Mouse (Mus musculus) liver, embryonic 13.5 days (tissue): ENCODE data around the gene Gpr143. TPM values are rescaled to one million over a fixed set of nuclear protein-coding genes. Genes with fewer than 3 reads are reported as not detected.

Experiments
- ATAC-seq: fragments of 200-750 bp; cut with Nextera tagmentation; 2 replicates; pipeline ENCODE4 v1.8.0; 2017; ENCODE audit warnings: low read depth, mild to moderate bottlenecking, moderate number of reproducible peaks, moderate library complexity
- DNase-seq: peaks from one replicate; pipeline ENCODE4 v3.0.0; 2022
- H3K27ac ChIP-seq: fragments of 300-500 bp; sonication (generic); 2 replicates; pipeline ENCODE4 v1.5.1; 2015; ENCODE audit warnings: moderate library complexity, mild to moderate bottlenecking, inconsistent platforms
- H3K27me3 ChIP-seq: fragments of 300-500 bp; sonication (generic); 2 replicates; pipeline ENCODE4 v1.6.1; 2015; ENCODE audit warnings: mild to moderate bottlenecking, inconsistent platforms
- H3K36me3 ChIP-seq: fragments of 300-500 bp; sonication (generic); 2 replicates; pipeline ENCODE4 v1.6.1; 2015; ENCODE audit warnings: mild to moderate bottlenecking, inconsistent platforms
- H3K4me1 ChIP-seq: fragments of 300-500 bp; sonication (generic); replicated peaks from 2 replicates; pipeline ENCODE4 v1.6.1; 2015; ENCODE audit warnings: inconsistent platforms
- H3K4me2 ChIP-seq: fragments of 300-500 bp; sonication (generic); 2 replicates; pipeline ENCODE4 v1.6.1; 2015; ENCODE audit warnings: inconsistent platforms, mild to moderate bottlenecking, moderate library complexity
- H3K4me3 ChIP-seq: fragments of 300-500 bp; sonication (generic); replicated peaks from 2 replicates; pipeline ENCODE4 v1.5.1; 2015; ENCODE audit warnings: mild to moderate bottlenecking, inconsistent platforms
- H3K9ac ChIP-seq: fragments of 300-500 bp; sonication (generic); 2 replicates; pipeline ENCODE4 v1.6.1; 2015; ENCODE audit warnings: mild to moderate bottlenecking, inconsistent platforms
- H3K9me3 ChIP-seq: fragments of 300-500 bp; sonication (generic); replicated peaks from 2 replicates; pipeline ENCODE4 v1.6.1; 2016; ENCODE audit warnings: inconsistent platforms
- WGBS: fragments of 180-500 bp; shearing (Covaris S2); methylation state at CpG from one replicate; pipeline ENCODE4 v1.1.7; 2015; ENCODE audit not compliant: insufficient replicate concordance; 5-methylcytosine and 5-hydroxymethylcytosine counted together
- polyA plus RNA-seq: library from polyadenylated mRNA; unstranded; fragments of >200 nt; fragmentation: Nextera tagmentation; extraction: Ambion mirVana; gene quantifications from 2 replicates; pipeline ENCODE4 v1.2.1, GENCODE M21; 2015

Gene Gpr143
- not detected in 2 replicates for polyA plus RNA-seq

DNA sequence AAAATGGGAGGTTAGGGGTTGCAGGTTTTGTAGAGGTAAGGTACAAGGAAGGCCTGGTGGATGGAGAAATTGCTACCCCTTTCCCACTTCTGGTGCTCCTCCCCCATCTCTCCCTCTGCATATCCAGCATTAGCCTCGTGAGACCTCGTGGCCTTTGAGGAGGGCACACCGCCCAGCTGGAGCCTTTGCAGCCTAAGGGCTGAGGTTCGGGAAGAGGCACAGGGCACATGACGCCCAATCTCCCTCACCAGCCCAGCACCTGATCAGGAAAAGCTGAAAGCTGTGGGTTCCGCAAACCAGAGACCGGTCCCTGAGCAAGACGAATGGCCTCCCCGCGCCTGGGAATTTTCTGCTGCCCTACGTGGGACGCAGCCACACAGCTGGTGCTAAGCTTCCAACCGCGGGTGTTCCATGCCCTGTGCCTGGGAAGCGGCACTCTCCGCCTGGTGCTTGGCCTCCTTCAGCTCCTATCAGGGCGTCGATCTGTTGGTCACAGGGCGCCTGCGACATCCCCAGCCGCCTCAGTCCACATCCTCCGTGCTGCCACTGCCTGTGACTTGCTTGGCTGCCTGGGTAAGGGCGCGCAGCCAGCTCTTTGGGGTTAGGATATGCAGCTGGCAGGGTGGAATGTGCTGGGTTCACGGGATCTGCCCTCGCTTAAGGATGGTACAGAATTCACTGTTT, at the start of gene Gpr143:
Gene Gpr143 (plus strand): TSS at position 202 of the 684 bp plus-strand sequence.
- WGBS = 16% methylated on average over 26 of the region's 26 CpGs
- Histone ChIP-seq H3K27ac (no peak within 1 kb of the TSS), H3K4me1 (no peaks in the 10 kb centered on the region), H3K36me3 (no peaks in the 10 kb centered on the region), H3K9me3 (no peaks in the 10 kb centered on the region), H3K4me2 (0 out of 2 replicates have a peak within 1 kb of the TSS, but pooled peaks have one; percentile 17), H3K9ac (no peak within 1 kb of the TSS), H3K4me3 (no peak within 1 kb of the TSS), H3K27me3 (peaks cover 13% of the 10 kb centered on the region; the same call in 1 of the 2 replicates)
- DNase-seq (no peak), ATAC-seq (no peak)

- Histone ChIP-seq H3K4me3 (no peak overlapping the region), H3K4me2 (no peak overlapping the region)
Observed at GRCm38 (mm10) chrX:152735283-152735682, 46.4 kb upstream of the Gpr143 start.

GRCm38 (mm10) chrX:152738191-152738590, 43.5 kb upstream of the Gpr143 start:
- WGBS = 39% methylated on average over 2 of the region's 2 CpGs
- DNase-seq (peak; percentile 38), ATAC-seq (no peak)
- no peak overlapping the region for H3K4me2 ChIP-seq
- H3K36me3 ChIP-seq = no peaks in the 10 kb centered on the region
- no peak overlapping the region for H3K4me3 ChIP-seq
- H3K27me3 ChIP-seq = no peaks in the 10 kb centered on the region
- no peak overlapping the region for H3K27ac ChIP-seq
- H3K9me3 ChIP-seq = no peaks in the 10 kb centered on the region
- no peaks in the 10 kb centered on the region for H3K4me1 ChIP-seq
- H3K9ac ChIP-seq = no peak overlapping the region

More at GRCm38 (mm10) chrX:152735283-152735682, 46.4 kb upstream of the Gpr143 start:
- Histone ChIP-seq H3K27me3 (peaks cover 5% of the 10 kb centered on the region; the same call in 1 of the 2 replicates), H3K9me3 (no peaks in the 10 kb centered on the region), H3K9ac (no peak overlapping the region), H3K36me3 (no peaks in the 10 kb centered on the region), H3K27ac (no peak overlapping the region), H3K4me1 (no peaks in the 10 kb centered on the region)
- no peak for DNase-seq
- no peak for ATAC-seq

DNA sequence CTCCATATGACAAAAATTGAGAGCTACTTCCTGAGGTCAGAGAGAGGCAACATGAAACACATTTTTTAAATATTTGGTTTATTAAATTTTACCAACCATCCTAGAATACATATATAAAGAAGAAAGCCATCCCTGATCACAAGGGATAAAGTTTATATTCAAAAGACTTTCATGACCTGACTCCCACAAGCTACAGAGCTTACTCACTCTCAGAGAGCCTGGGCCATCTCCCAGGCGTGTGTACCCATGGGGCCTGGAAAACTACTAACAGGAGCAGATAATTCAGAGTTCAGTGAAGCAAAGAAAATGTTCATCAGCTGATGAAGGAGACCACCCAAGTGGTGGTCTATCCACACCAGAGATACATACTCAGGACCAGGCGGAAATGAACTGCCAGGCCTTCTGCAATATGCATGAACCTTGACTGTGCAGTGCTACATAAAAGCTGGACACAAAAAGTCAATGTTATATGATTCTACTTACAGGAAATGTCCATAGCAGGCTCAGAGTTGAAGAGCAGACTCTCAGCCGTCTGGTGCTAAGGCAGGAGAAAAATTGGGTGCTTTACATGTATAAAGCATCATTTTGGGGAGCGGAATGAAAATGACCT, 42.9 kb upstream of the Gpr143 start:
- Histone ChIP-seq H3K9ac (no peak overlapping the region), H3K36me3 (no peaks in the 10 kb centered on the region), H3K27me3 (no peaks in the 10 kb centered on the region), H3K4me2 (no peak overlapping the region), H3K4me3 (no peak overlapping the region), H3K9me3 (no peaks in the 10 kb centered on the region), H3K4me1 (no peaks in the 10 kb centered on the region), H3K27ac (no peak overlapping the region)
- ATAC-seq = no peak
- WGBS = 56% methylated on average over 4 of the region's 4 CpGs
- no peak for DNase-seq

DNA sequence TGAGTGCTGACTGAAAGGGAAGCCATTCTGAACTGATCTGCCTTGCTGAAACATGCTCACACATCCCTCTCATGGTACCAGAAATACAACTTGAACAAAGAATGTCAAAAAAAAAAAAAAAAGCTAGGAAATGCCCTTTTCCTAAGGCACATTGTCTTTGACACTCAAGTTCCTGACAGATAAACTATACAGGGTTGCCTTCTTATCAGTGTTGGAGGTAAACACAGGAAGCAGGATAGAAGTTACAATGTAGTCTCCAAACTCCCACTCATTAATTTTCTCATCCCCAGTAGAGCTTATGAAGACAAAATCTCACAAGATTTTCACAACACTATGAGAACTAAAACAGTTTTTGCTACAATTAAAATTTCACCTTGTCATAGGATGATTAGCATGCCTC, 38.1 kb upstream of the Gpr143 start:
- H3K4me3 ChIP-seq = no peak overlapping the region
- H3K9ac ChIP-seq = no peak overlapping the region
- H3K4me2 ChIP-seq = no peak overlapping the region
- no peak for ATAC-seq
- H3K9me3 ChIP-seq = no peaks in the 10 kb centered on the region
- no peak overlapping the region for H3K27ac ChIP-seq
- DNase-seq = no peak
- H3K4me1 ChIP-seq = no peaks in the 10 kb centered on the region
- no peaks in the 10 kb centered on the region for H3K27me3 ChIP-seq
- H3K36me3 ChIP-seq = no peaks in the 10 kb centered on the region

DNA sequence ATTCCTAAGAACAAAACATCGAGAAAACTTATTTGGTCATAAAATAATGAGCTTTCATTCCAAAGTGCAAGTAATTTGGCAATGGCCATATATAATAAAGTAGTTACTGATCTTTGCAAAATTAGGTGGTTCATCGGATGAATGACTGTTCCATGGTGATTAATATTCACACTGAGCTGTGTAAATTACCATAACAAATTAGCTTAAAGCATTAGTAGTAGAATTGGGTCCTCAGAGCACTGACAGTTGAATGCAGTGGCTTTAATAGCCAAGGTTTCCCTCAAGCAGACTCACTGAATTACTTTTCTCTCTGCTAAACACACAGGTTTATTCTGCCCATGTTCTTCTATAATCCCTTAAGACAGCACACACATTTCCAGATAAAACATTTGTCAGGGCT, 35.8 kb upstream of the Gpr143 start:
- Histone ChIP-seq H3K9me3 (no peaks in the 10 kb centered on the region), H3K4me3 (no peak overlapping the region), H3K4me1 (no peaks in the 10 kb centered on the region), H3K9ac (no peak overlapping the region), H3K27ac (no peak overlapping the region), H3K36me3 (no peaks in the 10 kb centered on the region), H3K4me2 (no peak overlapping the region), H3K27me3 (no peaks in the 10 kb centered on the region)
- no peak for ATAC-seq
- 52% methylated on average over 2 of the region's 2 CpGs for WGBS
- DNase-seq = no peak

- Histone ChIP-seq H3K4me3 (no peak overlapping the region), H3K9me3 (no peaks in the 10 kb centered on the region), H3K27me3 (no peaks in the 10 kb centered on the region), H3K36me3 (no peaks in the 10 kb centered on the region), H3K4me2 (no peak overlapping the region), H3K9ac (no peak overlapping the region), H3K4me1 (no peaks in the 10 kb centered on the region), H3K27ac (no peak overlapping the region)
- ATAC-seq = no peak
- 81% methylated on average over 1 of the region's 1 CpGs for WGBS
- DNase-seq = no peak
Observed at GRCm38 (mm10) chrX:152755819-152756218, 25.9 kb upstream of the Gpr143 start.

DNA sequence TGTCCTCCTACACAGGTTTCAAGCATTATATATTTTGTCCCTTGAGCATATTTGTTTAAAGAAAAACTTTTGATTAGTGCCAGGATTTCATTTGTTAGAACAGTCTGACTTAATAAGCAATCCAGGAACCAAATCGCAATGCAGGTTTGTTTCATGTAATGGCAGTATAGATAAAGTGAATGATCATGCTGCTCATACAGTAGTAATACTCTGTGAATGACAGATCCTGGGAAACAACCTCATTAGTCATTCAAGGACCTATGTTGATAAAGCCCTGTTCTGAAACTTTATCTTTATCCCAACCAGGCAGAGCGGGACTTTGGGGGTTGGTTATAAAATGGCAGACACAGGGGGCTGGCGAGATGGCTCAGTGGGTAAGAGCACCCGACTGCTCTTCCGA, 25.4 kb upstream of the Gpr143 start:
- ATAC-seq (no peak), DNase-seq (no peak)
- Histone ChIP-seq H3K4me1 (no peaks in the 10 kb centered on the region), H3K27ac (no peak overlapping the region), H3K36me3 (no peaks in the 10 kb centered on the region), H3K9me3 (no peaks in the 10 kb centered on the region), H3K27me3 (no peaks in the 10 kb centered on the region), H3K4me3 (no peak overlapping the region), H3K9ac (no peak overlapping the region), H3K4me2 (no peak overlapping the region)
- WGBS = 74% methylated on average over 5 of the region's 5 CpGs

DNA sequence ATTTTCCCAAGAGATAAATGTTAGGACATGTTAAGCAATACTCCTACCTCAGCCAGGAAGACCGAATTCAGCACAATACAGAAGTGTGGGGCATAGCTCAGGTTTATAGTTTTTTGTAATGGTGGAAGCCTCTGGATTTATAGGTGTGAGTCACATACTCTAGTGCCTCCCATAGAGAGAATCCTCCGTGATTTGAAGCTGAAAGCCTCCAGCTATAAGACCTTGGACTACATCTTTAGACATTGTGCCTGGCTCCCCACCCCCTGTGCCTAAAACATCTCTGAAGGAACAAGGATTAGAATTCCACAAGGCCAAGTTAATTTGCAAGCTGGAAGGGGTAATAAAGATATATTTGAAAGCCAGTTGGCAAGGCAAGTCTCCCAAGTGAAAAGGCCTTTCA, 19.3 kb upstream of the Gpr143 start:
- Histone ChIP-seq H3K36me3 (no peaks in the 10 kb centered on the region), H3K27me3 (no peaks in the 10 kb centered on the region), H3K4me1 (no peaks in the 10 kb centered on the region; the same call in 1 of the 2 replicates), H3K9me3 (no peaks in the 10 kb centered on the region), H3K4me2 (no peak overlapping the region), H3K27ac (no peak overlapping the region), H3K4me3 (no peak overlapping the region), H3K9ac (no peak overlapping the region)
- WGBS = 45% methylated on average over 2 of the region's 2 CpGs
- ATAC-seq (no peak), DNase-seq (no peak)

DNA sequence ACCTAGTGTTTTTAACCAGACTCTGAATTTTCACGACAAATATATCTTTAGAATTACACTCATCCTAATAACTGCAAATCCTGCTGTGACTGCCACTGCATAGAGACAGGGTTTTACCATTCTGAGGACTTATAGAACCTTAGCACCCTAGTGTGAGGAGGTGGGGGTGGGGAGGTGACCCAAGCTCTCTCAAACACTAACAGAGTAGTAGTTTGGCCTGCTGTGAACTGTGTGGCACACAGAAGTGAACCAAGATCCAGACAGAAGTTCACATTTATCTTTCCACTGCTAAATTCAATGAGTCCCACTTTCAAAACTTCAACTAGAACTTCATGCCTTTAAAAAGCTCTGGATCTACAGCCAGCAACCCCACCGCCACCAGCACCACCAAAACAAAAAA, 18.9 kb upstream of the Gpr143 start:
- Histone ChIP-seq H3K9ac (no peak overlapping the region), H3K4me3 (no peak overlapping the region), H3K9me3 (no peaks in the 10 kb centered on the region), H3K27ac (no peak overlapping the region), H3K4me2 (no peak overlapping the region), H3K4me1 (no peaks in the 10 kb centered on the region; the same call in 1 of the 2 replicates), H3K27me3 (no peaks in the 10 kb centered on the region), H3K36me3 (no peaks in the 10 kb centered on the region)
- ATAC-seq = no peak
- DNase-seq = no peak
- 59% methylated on average over 2 of the region's 2 CpGs for WGBS

DNA sequence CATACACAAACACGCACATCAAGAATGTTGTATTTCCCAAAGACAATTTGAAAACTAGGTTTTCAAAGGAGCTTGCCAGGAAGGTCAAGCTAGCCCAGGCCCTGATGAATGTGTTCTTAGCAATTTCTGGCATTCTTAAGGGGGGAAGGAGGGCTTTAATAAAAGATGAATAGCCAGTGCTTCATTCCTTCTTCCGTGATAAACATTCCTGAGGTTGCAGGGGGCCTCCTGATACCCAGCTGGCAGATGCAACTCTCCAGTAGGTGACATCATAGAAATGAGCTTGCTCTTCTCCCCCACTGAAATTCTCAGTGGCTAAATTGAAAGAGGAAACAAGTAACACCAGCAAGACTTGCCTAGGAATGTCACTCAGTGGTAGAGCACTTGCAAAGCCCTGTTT, 17.6 kb upstream of the Gpr143 start:
- ATAC-seq (no peak), DNase-seq (no peak)
- Histone ChIP-seq H3K9ac (no peak overlapping the region), H3K27ac (no peak overlapping the region), H3K4me3 (no peak overlapping the region), H3K4me2 (no peak overlapping the region), H3K9me3 (no peaks in the 10 kb centered on the region), H3K4me1 (no peaks in the 10 kb centered on the region; the same call in 1 of the 2 replicates), H3K36me3 (no peaks in the 10 kb centered on the region), H3K27me3 (peaks cover 12% of the 10 kb centered on the region)
- 45% methylated on average over 2 of the region's 2 CpGs for WGBS
